Mouse (Mus musculus) left cerebral cortex, adult 9 months (tissue): ENCODE results near the gene Cep152.
A peak's percentile ranks its signal among the peaks of the same experiment; 100 is the strongest.

Source experiments
- DNase-seq, 2 experiments: peaks; one replicate each; pipeline ENCODE4 v3.0.0; 2022; ENCODE audit warnings: low spot score in 2 of 2

Cep152 gene

DNA sequence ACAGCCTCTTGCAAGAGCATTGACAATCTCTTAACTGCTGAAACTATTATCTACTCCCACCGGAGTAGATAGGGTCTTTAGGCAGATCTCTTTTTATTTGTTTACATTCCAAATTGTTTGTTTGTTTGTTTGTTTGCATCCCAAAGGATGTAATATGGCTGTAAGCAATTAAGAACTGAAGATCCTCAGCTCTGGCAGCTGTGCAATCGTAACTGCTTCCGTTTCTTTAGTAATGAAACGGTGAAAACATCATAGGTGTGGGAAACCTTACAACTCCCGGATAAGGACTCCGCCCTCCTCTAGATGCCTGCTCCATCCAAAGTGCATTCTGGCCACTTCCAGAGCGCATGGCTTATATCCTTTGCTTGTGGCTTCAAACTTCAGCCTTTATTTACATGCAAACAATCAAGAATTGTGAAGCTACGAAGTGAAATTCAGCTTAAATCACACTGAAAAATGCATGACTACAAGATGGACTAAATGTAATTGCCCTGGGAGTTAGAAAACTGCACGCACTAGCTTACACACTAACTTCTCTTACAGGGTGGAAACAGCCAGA, 707 bp downstream of the Cep152 start:
- DNase-seq: no peak

DNA sequence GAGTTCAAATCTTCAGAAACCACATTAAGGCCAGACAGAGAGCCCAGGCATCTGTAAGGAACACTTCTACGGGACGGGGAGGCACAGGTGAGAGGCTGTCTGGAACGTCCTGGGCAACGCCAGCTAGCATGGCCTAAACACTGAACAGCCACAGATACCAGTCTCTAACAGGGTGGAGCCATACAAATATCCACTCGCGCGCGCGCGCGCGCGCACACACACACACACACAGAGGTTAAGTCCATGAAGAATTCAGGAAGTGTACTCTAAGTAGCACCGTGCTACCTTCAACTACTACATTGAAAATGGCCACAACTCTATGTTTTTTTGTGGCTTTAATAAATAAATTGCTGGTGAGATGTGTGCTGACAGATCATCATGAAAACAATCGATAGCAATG, 1.7 kb downstream of the Cep152 start:
- DNase-seq: no peak

- DNase-seq: no peak
These were observed 4.6 kb downstream of the Cep152 start for GRCm38 (mm10) chr2:125620213-125620907.

GRCm38 (mm10) chr2:125615858-125616424, 9.0 kb downstream of the Cep152 start:
- no peak for DNase-seq

DNA sequence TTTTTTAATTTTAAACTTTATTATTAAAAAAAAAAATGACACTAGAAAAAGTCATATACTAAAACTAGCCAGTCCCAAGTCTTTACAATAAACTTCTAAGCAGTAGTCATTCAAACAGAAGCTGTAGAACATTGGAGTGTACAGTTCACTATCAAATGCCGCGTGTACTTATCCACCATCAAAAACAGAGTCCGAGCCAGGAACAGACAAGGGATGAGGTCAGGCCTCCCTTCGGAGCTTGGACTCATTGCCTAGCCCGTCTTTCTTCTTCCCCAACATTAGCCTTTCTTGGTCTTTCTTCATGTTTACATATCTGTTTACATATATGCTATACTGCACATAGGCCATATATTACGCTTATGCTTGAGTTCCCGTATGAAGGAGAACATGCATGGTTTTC, 9.5 kb downstream of the Cep152 start:
- no peak for DNase-seq

DNA sequence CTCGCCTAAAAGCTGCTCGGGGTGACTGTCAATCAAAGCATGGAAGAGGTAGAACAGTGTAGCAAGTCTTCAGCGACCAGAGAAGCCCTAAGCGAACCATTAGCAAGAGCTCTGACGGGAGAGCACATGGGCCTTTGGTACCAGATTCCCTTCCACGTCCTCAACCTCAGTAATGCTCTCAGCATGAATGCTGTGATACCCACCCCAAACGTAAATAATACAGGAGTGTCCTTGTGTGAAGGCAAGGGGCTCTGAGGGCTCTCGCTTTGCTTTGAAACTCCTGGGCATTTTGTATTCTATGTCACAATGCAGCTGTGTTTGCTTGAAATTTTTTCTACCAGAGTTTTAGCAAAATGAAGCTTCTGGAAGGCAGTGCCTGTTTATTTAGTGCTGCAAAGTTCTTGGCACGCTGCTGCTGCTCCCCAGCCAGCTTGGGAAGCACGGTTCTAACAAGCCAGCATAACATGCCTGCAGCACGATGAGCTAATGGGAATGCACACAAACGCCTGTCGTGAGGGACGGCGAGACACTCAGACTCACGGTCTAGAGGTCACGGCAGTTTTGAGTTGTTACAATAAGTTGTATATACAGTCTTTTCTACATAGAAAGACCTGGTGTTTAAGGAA, 18.6 kb downstream of the Cep152 start:
- peak in 1 of 2 experiments; percentile 29 for DNase-seq

GRCm38 (mm10) chr2:125604646-125605045, 20.3 kb downstream of the Cep152 start:
- DNase-seq: peak in 1 of 2 experiments; percentile 61

GRCm38 (mm10) chr2:125602970-125603369, 21.9 kb downstream of the Cep152 start:
- DNase-seq: no peak

DNA sequence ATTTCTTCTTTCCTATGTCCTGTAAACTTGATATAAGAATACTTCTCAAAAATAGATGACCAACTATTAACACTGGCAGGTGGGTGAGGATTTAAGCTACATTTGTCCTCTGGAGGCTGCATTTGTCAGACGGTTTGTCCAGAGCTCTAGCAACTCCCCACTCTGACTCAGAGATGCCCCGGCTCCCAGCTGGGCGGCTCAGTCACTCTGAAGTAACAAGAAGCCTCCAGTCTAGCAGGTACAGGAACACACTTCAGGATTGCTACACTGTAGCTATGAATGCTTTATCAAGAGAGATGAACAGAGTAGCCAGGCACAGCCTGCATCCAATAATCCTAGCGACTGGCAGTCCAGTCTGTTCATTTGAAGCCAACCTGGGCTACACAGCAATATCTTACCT, 26.0 kb downstream of the Cep152 start:
- DNase-seq: no peak

GRCm38 (mm10) chr2:125598251-125598650, 26.7 kb downstream of the Cep152 start:
- no peak for DNase-seq

DNA sequence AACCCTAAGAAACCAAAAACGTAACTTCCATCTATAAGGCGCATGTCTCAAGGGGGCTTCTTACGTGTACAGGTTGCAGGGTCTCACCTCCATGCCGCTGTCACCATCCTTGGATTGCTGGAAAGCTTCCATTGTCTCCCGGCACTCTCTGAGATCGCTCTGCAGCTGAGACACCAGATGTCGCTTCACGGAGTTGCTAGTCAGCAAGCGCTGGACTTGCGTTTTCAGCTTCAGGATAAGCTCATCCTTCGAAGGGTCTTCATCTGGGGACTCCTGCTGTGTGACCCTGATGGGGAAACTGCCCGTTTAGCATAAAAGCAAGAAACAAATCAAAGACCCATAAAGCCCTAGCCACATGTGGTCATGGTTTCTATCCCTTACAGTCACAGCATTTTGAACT, 30.1 kb downstream of the Cep152 start:
- no peak for DNase-seq

DNA sequence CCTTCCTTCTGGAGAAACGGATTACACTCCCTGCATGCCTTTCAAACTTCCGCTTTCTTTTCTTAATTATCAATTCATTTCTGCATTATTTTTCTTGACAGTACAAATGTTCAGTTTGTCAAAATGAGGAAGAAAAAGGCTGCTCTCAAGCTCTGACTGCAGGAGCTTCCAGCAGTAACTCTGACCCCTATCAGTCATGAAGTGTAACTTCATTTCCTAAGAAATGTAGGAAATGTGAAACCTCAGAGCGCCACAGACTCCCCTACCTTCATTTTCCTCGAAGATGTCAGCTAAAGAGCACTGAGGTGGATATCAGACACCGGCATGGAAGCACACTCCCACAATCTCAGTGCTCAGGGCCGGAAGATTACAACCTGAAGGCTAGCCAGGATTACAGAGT, 30.8 kb downstream of the Cep152 start:
- DNase-seq: no peak

DNA sequence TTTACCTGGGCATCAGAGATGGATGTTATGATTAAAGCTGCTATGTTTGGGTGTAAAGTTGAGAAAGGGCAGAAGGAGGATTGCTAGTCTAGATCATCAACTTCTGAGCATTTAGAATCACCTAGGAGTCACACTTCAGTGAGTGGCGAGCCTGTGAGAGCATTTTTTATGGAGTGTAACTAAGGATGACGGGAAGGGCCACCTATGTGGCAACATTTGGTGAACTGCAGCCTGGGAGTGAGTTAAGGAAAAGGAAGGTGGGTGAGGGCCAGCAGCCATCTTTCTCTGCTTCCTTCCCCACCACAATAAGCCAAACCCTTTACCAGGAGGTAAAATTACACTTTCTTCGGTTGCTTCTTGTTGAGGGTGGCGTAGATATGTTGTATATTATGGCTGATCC, 33.0 kb downstream of the Cep152 start:
- no peak for DNase-seq

DNA sequence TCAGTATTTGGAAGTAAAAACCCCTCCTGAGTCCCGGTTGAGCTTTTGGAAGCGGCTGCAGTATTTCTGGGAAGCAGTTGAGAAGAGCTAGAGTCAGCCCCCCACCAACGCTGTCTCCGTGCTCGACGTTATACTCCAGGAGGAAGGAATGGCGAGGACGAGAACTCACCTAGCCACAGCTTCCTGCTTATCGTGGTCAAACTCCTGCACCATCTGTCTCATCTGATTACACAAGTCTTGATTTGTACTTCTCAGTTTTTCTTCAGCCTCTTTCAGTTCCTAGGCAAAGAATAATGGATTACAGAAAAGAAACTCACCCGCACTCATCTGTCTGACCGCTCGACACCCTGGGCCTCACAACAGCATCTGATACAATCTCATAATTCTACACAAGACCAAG, 35.6 kb downstream of the Cep152 start:
- DNase-seq: no peak

DNA sequence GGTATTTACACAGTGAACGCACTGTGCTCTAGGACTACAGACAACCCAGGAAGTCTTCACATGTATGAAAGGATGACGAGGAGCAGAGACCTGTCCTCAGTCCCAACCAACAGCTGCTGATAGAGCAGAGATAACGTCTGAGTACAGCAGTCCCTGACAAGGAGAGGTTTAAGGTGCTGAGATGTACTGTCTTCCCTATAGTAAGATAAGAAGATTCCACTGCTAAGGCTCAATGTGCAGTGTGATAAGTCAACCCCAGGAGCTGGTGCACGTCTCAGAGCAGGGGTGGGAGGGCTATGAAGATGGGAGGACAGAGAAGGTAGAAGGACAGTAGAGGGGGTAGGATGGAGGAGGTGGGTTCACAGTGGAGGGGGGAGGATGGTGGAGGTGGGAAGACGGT, 43.8 kb downstream of the Cep152 start:
- DNase-seq: no peak

DNA sequence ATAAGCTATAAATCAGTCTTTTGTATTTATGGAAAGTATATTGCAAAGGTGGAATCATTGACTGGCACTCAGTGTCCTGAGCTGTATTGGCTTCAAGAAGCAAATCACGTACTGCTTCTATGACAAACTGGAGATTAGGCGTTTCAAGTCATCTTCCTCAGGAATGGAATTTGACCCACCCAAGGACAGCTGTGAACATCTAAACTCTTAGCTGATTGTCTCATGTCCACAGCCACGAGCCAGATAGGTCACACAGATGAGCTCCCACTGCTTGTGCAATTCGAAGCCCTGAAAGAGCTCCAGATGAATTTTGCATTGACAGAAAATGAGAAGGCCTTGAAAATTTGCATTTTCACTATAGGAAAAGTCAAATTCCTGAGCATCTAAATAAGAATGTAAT, 47.2 kb downstream of the Cep152 start:
- DNase-seq: no peak

- DNase-seq: peak in 1 of 2 experiments; percentile 7
These were observed 48.4 kb downstream of the Cep152 start for GRCm38 (mm10) chr2:125576498-125576897.

DNA sequence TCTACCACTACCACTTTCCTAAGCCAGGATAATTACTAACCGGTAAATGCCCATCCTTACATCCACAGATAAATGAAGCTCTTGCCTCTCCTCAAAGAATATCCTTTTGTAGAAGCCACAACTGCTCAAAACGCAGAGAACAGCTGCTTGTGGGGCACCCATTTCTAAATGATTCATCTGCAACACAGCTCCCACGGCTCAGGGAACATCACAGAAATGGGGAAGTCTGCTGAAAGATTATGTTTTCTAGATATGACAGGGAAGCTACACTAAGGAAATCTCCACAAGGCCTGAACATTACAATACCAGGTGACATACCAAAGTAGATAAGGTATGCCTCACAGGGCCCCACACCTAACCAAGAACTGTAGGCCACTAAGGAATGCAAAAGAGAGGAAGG, 49.1 kb downstream of the Cep152 start:
- DNase-seq: no peak

DNA sequence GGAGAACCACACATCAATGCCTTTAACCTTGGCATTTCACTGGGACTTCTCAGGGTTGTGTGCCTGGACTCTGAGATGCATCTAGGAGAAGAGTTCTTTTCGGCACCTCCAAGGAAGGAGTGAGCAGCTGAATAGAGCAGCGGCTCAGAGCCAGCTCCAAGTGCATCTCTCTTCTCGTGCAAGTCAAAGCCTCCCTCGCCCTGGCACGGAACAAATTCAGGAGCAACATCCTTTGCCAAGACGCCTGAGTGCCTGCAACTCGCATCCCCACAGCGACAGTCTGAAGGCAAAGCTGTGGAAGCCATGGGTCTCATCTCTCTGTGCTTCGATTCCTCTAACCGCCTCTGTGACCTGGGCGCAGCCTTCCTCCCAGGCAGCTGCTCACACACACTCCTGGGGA, 61.0 kb downstream of the Cep152 start:
- DNase-seq: peak; percentile 3 to 9

GRCm38 (mm10) chr2:125562407-125562806, 62.5 kb downstream of the Cep152 start:
- no peak for DNase-seq

GRCm38 (mm10) chr2:125560037-125560436, 64.9 kb downstream of the Cep152 start:
- no peak for DNase-seq

- no peak for DNase-seq
These were observed 66.0 kb downstream of the Cep152 start for GRCm38 (mm10) chr2:125558634-125559589.
